Mouse (Mus musculus) MEL (cell line): Measurements from ENCODE around the gene Palm3. TPM values are rescaled to one million over a fixed set of nuclear protein-coding genes. Genes with fewer than 3 reads are reported as not detected.
A peak's percentile ranks its signal among the peaks of the same experiment; 100 is the strongest.

ENCODE experiments used
- DNase-seq: peaks from one replicate; pipeline ENCODE4 v3.0.0; 2011; ENCODE audit warnings: low read depth, low spot score
- H3K27ac ChIP-seq: 2 replicates; pipeline ENCODE4 v1.5.1; 2012; ENCODE audit warnings: low read depth, mild to moderate bottlenecking, control low read depth, low read length, moderate library complexity; ENCODE audit not compliant: control insufficient read depth
- H3K27me3 ChIP-seq, 2 experiments: fragments of 150-350 bp in 1 of 2; sonication (generic) in 1 of 2; 2 replicates each; pipeline ENCODE4 v1.6.1; 2012; ENCODE audit warnings: low read length in 2 of 2, mild to moderate bottlenecking in 2 of 2, improper control_type of control experiment in 1 of 2, moderate library complexity in 1 of 2; ENCODE audit not compliant: insufficient read depth in 2 of 2, control insufficient read depth in 1 of 2
- H3K36me3 ChIP-seq, 2 experiments: 2 replicates each; pipeline ENCODE4 v1.6.1; 2012 to 2014; ENCODE audit warnings: low read length in 2 of 2, improper control_type of control experiment in 1 of 2, inconsistent platforms in 1 of 2, mild to moderate bottlenecking in 1 of 2; ENCODE audit not compliant: insufficient read depth in 2 of 2, control insufficient read depth in 1 of 2
- H3K4me1 ChIP-seq, 2 experiments: fragments of 150-350 bp in 1 of 2; sonication (generic) in 1 of 2; 2 replicates each; pipeline ENCODE4 v1.6.1; 2012; ENCODE audit warnings: low read length in 2 of 2, improper control_type of control experiment in 1 of 2, mild to moderate bottlenecking in 1 of 2; ENCODE audit not compliant: insufficient read depth in 2 of 2, control insufficient read depth in 1 of 2
- H3K4me3 ChIP-seq, 2 experiments: fragments of 150-350 bp in 1 of 2; sonication (generic) in 1 of 2; 2 replicates each; pipeline ENCODE4 v1.5.1; 2012; ENCODE audit warnings: low read depth in 2 of 2, low read length in 2 of 2, mild to moderate bottlenecking in 2 of 2, moderate library complexity in 2 of 2, control low read depth in 1 of 2, improper control_type of control experiment in 1 of 2; ENCODE audit not compliant: control insufficient read depth in 1 of 2, insufficient read depth in 1 of 2
- H3K79me2 ChIP-seq: 2 replicates; pipeline ENCODE4 v1.6.1; 2012; ENCODE audit warnings: mild to moderate bottlenecking, low read length, moderate library complexity; ENCODE audit not compliant: control insufficient read depth, poor library complexity, insufficient read depth
- H3K9ac ChIP-seq: 2 replicates; pipeline ENCODE4 v1.6.1; 2012; ENCODE audit warnings: low read depth, mild to moderate bottlenecking, control low read depth, low read length, moderate library complexity; ENCODE audit not compliant: control insufficient read depth, poor library complexity, severe bottlenecking
- H3K9me3 ChIP-seq: fragments of 150-350 bp; sonication (generic); replicated peaks from 2 replicates; pipeline ENCODE4 v1.6.1; 2012; ENCODE audit warnings: mild to moderate bottlenecking, low read length, improper control_type of control experiment, moderate library complexity; ENCODE audit not compliant: insufficient read depth
- BHLHE40 ChIP-seq: IDR thresholded peaks from 2 replicates; pipeline ENCODE4 v1.6.1; 2012; ENCODE audit warnings: low read depth, mild to moderate bottlenecking, inconsistent platforms, low read length, improper control_type of control experiment, borderline replicate concordance
- EP300 ChIP-seq, 2 experiments: IDR thresholded peaks; 2 replicates each; pipeline ENCODE4 v1.6.1; 2011; ENCODE audit warnings: improper control_type of control experiment in 2 of 2, low read length in 2 of 2, low read depth in 1 of 2, mild to moderate bottlenecking in 1 of 2
- ETS1 ChIP-seq: IDR thresholded peaks from 2 replicates; pipeline ENCODE4 v1.6.1; 2012; ENCODE audit warnings: low read depth, mild to moderate bottlenecking, inconsistent platforms, low read length, improper control_type of control experiment, moderate library complexity
- GABPA ChIP-seq: IDR thresholded peaks from 2 replicates; pipeline ENCODE4 v1.6.1; 2012; ENCODE audit warnings: low read depth, mild to moderate bottlenecking, inconsistent platforms, low read length, improper control_type of control experiment, moderate library complexity
- JUND ChIP-seq: IDR thresholded peaks from 2 replicates; pipeline ENCODE4 v1.6.1; 2011; ENCODE audit warnings: low read depth, mild to moderate bottlenecking, improper control_type of control experiment, low read length
- MAX ChIP-seq: IDR thresholded peaks from 2 replicates; pipeline ENCODE4 v1.6.1; 2011; ENCODE audit warnings: low read length, improper control_type of control experiment
- MYB ChIP-seq: IDR thresholded peaks from 2 replicates; pipeline ENCODE4 v1.6.1; 2011; ENCODE audit warnings: mild to moderate bottlenecking, low read depth, low read length, improper control_type of control experiment
- MYC ChIP-seq: IDR thresholded peaks from 2 replicates; pipeline ENCODE4 v1.6.1; 2011; ENCODE audit warnings: low read depth, mild to moderate bottlenecking, low read length, improper control_type of control experiment, moderate library complexity
- POLR2A ChIP-seq, 2 experiments: IDR thresholded peaks; 2 replicates each; pipeline ENCODE4 v1.6.1; 2011 to 2012; ENCODE audit warnings: low read length in 2 of 2, mild to moderate bottlenecking in 2 of 2, control low read depth in 1 of 2, improper control_type of control experiment in 1 of 2, low read depth in 1 of 2, moderate library complexity in 1 of 2; ENCODE audit not compliant: control insufficient read depth in 1 of 2, insufficient read depth in 1 of 2, poor library complexity in 1 of 2
- POLR2AphosphoS5 ChIP-seq: IDR thresholded peaks from 2 replicates; pipeline ENCODE4 v1.6.1; 2012; ENCODE audit warnings: low read depth, borderline replicate concordance, mild to moderate bottlenecking, inconsistent platforms, low read length, moderate library complexity, mixed read lengths
- SMC3 ChIP-seq: IDR thresholded peaks from 2 replicates; pipeline ENCODE4 v1.6.1; 2011; ENCODE audit warnings: low read depth, low read length, improper control_type of control experiment
- TAL1 ChIP-seq: IDR thresholded peaks from 2 replicates; pipeline ENCODE4 v1.6.1; 2012; ENCODE audit warnings: mild to moderate bottlenecking, inconsistent platforms, low read length, moderate library complexity, mixed read lengths
- TBP ChIP-seq: IDR thresholded peaks from 2 replicates; pipeline ENCODE4 v1.8.0; 2011; ENCODE audit warnings: low read depth, low read length, improper control_type of control experiment
- USF1 ChIP-seq: IDR thresholded peaks from 2 replicates; pipeline ENCODE4 v1.6.1; 2014; ENCODE audit warnings: low read depth, mild to moderate bottlenecking, inconsistent platforms, low read length, improper control_type of control experiment, moderate library complexity
- ZC3H11A ChIP-seq: IDR thresholded peaks from 2 replicates; pipeline ENCODE4 v1.6.1; 2012; ENCODE audit warnings: low read depth, mild to moderate bottlenecking, inconsistent platforms, low read length, improper control_type of control experiment
- ZKSCAN1 ChIP-seq: IDR thresholded peaks from 2 replicates; pipeline ENCODE4 v1.6.1; 2012; ENCODE audit warnings: low read depth, mild to moderate bottlenecking, inconsistent platforms, low read length, improper control_type of control experiment, moderate library complexity
- polyA plus RNA-seq, 2 experiments: library from polyadenylated mRNA; stranded (reverse) in 1 of 2; unstranded in 1 of 2; fragments of >175 nt in 1 of 2; fragments of >200 nt in 1 of 2; gene quantifications; 2 replicates each; pipeline versions ENCODE4 v1.2.1 to v1.2.4; 2012; ENCODE audit warnings: low replicate concordance in 2 of 2, low read depth in 1 of 2; ENCODE audit not compliant: insufficient read length in 2 of 2, insufficient read depth in 1 of 2, missing spikeins in 1 of 2
- total RNA-seq: library from RNA; depleted of rRNA; stranded (reverse); fragments of 300-350 nt; gene quantifications from 2 replicates; pipeline ENCODE4 v1.2.3, GENCODE M21; 2012

Palm3 gene
- total and polyA plus RNA-seq, 3 experiments: 0.65 to 3.6 TPM; not detected in 1

- Histone ChIP-seq H3K4me1 (peaks cover 8 to 29% of the 10 kb centered on the region in 2 experiments; a peak in 3 of 4 replicates), H3K4me3 (no peak overlapping the region), H3K36me3 (peaks cover 3 to 21% of the 10 kb centered on the region in 2 experiments; a peak in 2 of 4 replicates), H3K27me3 (no peaks in the 10 kb centered on the region), H3K9ac (peak overlapping the region; percentile 4; the same call in 1 of the 2 replicates), H3K27ac (no peak overlapping the region), H3K79me2 (peaks cover 20% of the 10 kb centered on the region), H3K9me3 (no peaks in the 10 kb centered on the region)
- no peak for TF ChIP-seq ZC3H11A
- TF ChIP-seq GABPA: no peak
- no peak for TF ChIP-seq MYC
- no peak for TF ChIP-seq JUND
- TF ChIP-seq ZKSCAN1: no peak
- DNase-seq: no peak
Observed at GRCm38 (mm10) chr8:83999825-84000224, 21.4 kb upstream of the Palm3 start.

- peaks cover 5 to 29% of the 10 kb centered on the region in 2 experiments; a peak in 3 of 4 replicates for H3K4me1 ChIP-seq
- no peaks in the 10 kb centered on the region for H3K9me3 ChIP-seq
- no peak within 1 kb of the TSS for H3K4me3 ChIP-seq
- peaks cover 20% of the 10 kb centered on the region for H3K79me2 ChIP-seq
- H3K27ac ChIP-seq: no peak within 1 kb of the TSS
- H3K27me3 ChIP-seq: no peaks in the 10 kb centered on the region
- no peak within 1 kb of the TSS for H3K9ac ChIP-seq
- DNase-seq: no peak
- H3K36me3 ChIP-seq: peaks cover 3 to 18% of the 10 kb centered on the region in 2 experiments; a peak in 2 of 4 replicates
- TF ChIP-seq ETS1 (no peak), SMC3 (no peak), BHLHE40 (no peak), USF1 (no peak), TBP (no peak), EP300 (IDR thresholded peaks at IDR 0.05; ENCODE audit: low read depth in 1 of 2, low read length in 2 of 2) (no peak), POLR2AphosphoS5 (no peak), POLR2A (IDR thresholded peaks at IDR 0.05; ENCODE audit: control insufficient read depth in 1 of 2, insufficient read depth in 1 of 2, low read depth in 1 of 2, low read length in 2 of 2, poor library complexity in 1 of 2) (no peak), ZC3H11A (no peak), MYB (no peak), TAL1 (no peak), MAX (no peak)
Observed at GRCm38 (mm10) chr8:84001281-84002000, 19.8 kb upstream of the Palm3 start, which contains the start of gene 1700067K01Rik. TSS of gene 1700067K01Rik (plus strand) at chr8:84001502.
